Comparison of ENCODE assay signal across 13 mouse cellular contexts in genomic region chr19:26948479-26948878, GRCm38 (mm10).
"Had no signal": no experiment of that assay in that cellular context is flagged by ENCODE, and none has a peak within 500 bp of the region (broad histone marks: within the 10 kb centered on the region; RNA-seq: fewer than 3 reads in every experiment).

No protein-coding gene starts in this region.

- H3K27me3 ChIP-seq: liver, embryonic 15.5 days; midbrain, embryonic 13.5 days; neural tube, embryonic 12.5 days had no signal

- H3K4me1 ChIP-seq: limb, embryonic 10.5 days; liver, embryonic 15.5 days; midbrain, embryonic 13.5 days; neural tube, embryonic 12.5 days had no signal

- H3K27ac ChIP-seq: limb, embryonic 10.5 days; liver, embryonic 15.5 days; midbrain, embryonic 13.5 days; neural tube, embryonic 12.5 days had no signal

- H3K36me3 ChIP-seq: limb, embryonic 10.5 days; liver, embryonic 15.5 days; midbrain, embryonic 13.5 days; neural tube, embryonic 12.5 days had no signal

- H3K4me2 ChIP-seq: liver, embryonic 11.5 days; liver, embryonic 15.5 days; midbrain, embryonic 13.5 days; neural tube, embryonic 12.5 days had no signal

- H3K4me3 ChIP-seq: limb, embryonic 10.5 days; liver, embryonic 15.5 days; midbrain, embryonic 13.5 days; neural tube, embryonic 12.5 days had no signal

- H3K9me3 ChIP-seq: limb, embryonic 10.5 days; liver, embryonic 15.5 days; midbrain, embryonic 13.5 days; neural tube, embryonic 12.5 days had no signal

- H3K9ac ChIP-seq: liver, embryonic 15.5 days; midbrain, embryonic 13.5 days; neural tube, embryonic 12.5 days had no signal

- DNase-seq: kidney, postnatal 25 days; lung, adult 2 months; lung, postnatal 36 days; right cerebral cortex, postnatal 4 days; spleen, adult 18-20 months; thymus, adult 18-20 months; thymus, postnatal 25 days had no signal

- ATAC-seq: lung, postnatal 0 days; midbrain, embryonic 13.5 days had no signal
